Mouse (Mus musculus) thymus, adult 2 months (tissue): Measurements from ENCODE around the gene Ezh2.

Source experiments
- CTCF ChIP-seq: fragments of 200-500 bp; IDR thresholded peaks from 2 replicates; pipeline ENCODE4 v1.5.1; 2012; ENCODE audit warnings: mild to moderate bottlenecking, control low read depth, low read length, moderate library complexity, borderline replicate concordance; ENCODE audit not compliant: control insufficient read depth, poor library complexity, insufficient read depth; ENCODE audit errors: extremely low read depth
- POLR2A ChIP-seq: fragments of 200-500 bp; IDR thresholded peaks from 2 replicates; pipeline ENCODE4 v1.6.1; 2012; ENCODE audit warnings: mild to moderate bottlenecking, low read length, control low read depth, moderate library complexity; ENCODE audit not compliant: control insufficient read depth, poor library complexity, insufficient read depth; ENCODE audit errors: extremely low read depth

DNA sequence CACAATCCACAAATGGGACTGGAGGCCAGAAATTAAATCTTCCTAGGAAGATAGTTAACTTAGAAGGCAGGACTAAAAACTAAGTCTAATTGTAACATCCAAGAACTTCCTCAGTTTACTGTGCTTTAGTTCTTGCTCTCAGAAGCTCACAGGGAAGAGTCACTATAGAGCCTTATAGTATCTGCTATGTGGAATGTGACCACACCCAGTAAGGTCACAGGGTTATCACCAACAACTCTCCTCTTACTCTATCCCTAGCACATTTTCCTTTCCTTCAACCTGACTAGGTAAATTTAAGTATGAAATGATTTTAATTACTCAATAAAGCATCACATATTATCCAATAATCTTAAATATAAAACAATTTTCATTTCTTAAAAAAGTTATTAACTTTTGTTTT lies 34.7 kb downstream of the Ezh2 start:
- TF ChIP-seq CTCF (no peak), POLR2A (no peak)
